Mouse (Mus musculus) heart, adult 8-10 months (tissue): ENCODE data around the gene Sox9. TPM values are rescaled to one million over a fixed set of nuclear protein-coding genes. Genes with fewer than 3 reads are reported as not detected.

Experiments used
- DNase-seq: peaks from one replicate; pipeline ENCODE4 v3.0.0; 2022; ENCODE audit warnings: low spot score
- total RNA-seq, 4 experiments: library from RNA; stranded (reverse); gene quantifications; 2 replicates each; pipeline ENCODE4 v1.2.4; 2022

Gene Sox9
- total RNA-seq, 4 experiments from 2014 or later = 1.2 to 2.2 (median 1.6) TPM

DNA sequence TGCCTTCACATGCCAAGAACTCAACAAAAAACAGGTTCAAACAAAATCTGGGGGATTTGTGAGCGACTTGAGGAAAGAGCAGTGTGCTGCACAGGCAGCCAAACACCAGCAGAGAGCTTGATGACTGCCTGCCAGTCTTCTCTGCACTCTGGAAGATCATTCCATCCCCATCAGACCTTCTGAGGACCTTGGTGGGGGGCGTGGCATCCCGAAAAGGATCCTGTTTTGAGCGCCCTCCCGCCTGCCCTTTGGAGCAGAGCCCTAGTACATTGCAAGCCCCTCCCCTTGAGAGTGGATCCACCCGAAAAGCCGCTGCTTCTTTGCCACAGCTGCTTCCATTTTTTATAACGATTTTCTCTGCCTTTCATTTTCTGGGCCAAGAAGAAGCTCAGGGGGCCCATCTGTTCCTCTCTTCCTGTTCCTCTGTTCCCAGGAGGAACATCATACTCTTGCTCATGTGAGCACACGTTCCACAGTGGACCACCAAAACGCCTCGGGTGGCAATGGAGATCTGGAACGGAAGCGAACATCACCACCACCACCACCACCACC lies 16.9 kb downstream of the Sox9 start:
- no peak for DNase-seq

DNA sequence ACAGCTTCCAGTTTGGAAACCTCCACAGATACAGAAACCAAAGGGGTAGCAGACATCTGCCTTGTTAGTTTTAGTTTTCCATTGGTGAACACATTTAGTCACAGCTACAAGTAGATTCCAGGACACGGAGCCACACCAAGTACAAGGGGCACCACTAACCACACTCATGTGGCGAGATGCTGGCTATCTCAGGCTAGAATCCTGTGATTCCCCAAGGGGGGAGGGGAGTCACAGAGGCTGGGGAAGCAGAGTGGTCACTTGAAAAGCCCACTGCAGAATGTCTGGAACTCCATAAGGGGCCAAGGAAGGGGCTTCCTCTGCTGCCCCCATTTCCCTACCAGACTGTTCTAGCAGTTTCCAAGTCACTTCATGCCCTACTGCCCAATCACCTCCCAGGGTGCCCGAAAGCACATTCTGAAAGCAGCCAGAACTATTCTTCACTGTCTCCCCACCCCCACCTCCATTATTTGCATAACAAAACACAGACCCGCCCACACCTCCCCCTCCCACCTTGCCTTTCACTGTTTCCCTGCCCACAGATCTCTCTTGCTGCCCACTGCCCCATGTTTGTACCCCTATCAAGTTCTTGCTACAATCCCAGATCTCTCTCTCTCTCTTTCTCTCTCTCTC lies 19.3 kb downstream of the Sox9 start:
- no peak for DNase-seq

DNA sequence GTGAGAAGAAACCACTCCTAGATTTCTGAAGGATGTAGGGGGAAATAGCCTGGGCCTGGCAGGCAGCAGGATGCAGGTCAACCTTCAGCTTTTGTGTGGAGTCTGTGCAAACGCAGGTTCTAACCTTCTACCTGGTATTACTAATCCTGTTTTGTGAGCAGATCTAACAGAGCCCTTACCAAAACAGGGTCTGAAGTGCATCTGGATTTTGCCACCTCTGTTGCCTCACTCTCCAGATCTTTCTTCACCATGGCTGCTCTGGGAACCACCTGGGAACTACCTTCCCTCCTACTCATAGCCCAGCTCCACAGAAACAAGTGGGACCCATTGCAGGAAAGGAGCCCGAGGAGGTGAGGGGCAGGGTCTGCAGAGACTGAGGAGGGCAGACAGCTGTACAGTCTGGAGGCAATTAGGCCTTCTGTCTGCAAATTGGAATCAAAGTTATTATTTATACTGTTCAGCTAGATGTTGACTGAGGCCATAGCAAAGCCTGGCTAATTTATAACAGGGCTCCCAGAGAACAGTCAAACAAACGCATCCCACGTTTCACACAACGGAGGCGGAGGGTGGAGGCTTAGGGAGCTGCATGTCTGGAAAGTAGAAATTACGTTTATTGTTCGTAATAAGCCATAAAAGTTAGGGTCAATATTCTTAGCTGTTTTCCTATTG lies 25.9 kb downstream of the Sox9 start:
- DNase-seq = no peak

DNA sequence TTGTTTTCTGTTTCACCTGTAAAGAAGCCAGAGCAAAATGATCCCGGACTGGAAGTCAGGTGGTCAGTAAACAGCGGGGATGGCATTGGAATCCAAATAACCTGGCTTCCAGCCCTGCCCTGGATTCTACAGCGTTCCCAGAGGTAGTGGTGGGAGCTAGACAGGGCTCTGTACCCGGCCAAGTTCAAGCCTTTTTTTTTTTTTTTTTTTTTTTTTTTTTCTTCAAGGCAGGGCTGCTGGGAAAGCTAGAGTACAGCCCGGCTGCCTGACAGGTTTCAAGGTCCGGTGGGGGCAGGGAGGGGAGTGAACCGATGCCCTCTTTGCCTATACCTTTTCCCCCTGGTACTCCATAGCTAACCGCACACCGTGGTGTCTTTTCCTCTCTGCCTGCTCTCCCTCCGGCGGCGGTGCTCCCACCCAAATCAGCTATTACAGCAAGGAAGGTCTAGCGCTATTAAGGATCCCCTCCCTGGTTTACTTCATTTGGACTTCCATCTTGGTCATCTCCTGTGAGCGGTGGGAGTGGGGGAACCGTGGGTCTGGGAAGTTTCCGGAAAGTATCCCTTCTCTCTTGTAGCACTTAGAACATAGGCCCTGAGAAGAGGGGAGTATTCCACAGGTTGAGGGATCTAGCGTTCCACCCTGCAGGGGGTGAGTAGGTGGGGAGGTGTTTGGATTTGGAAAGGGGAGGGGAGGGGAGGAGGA lies 28.6 kb downstream of the Sox9 start:
- DNase-seq = no peak

DNA sequence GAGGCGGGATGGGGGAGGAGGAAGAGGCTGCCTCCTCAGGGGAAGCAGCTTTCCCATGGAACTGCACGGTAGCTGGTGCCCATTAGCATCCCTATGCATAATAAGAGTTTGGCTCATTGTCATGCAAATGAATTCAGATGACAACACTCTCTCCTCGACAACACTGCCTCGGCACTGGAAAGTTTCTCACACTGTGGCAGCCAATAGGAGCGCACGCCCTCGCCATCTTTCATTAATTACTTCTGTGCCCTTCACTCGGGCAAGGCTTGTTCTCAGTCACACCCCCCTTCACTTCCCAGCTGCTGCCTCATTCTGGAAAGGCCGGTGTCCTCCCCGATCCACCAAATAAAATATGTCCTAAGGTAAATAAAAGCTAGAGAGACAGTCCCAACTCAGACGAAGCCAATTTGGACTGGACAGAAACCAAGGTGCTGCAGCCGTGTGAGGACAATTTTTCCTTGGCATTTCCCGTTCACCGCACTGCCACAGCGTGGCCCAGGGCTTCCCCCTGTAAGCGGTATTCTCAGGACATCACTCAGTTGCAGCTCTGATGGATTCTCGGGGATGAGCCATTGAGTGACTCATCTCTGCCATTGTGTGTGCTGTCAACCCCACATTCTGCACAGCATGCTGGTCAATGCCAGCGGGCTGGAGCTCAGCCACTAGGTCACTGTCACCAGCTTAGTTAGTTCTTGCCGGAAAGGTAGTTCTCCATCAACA lies 29.3 kb downstream of the Sox9 start:
- DNase-seq = no peak

DNA sequence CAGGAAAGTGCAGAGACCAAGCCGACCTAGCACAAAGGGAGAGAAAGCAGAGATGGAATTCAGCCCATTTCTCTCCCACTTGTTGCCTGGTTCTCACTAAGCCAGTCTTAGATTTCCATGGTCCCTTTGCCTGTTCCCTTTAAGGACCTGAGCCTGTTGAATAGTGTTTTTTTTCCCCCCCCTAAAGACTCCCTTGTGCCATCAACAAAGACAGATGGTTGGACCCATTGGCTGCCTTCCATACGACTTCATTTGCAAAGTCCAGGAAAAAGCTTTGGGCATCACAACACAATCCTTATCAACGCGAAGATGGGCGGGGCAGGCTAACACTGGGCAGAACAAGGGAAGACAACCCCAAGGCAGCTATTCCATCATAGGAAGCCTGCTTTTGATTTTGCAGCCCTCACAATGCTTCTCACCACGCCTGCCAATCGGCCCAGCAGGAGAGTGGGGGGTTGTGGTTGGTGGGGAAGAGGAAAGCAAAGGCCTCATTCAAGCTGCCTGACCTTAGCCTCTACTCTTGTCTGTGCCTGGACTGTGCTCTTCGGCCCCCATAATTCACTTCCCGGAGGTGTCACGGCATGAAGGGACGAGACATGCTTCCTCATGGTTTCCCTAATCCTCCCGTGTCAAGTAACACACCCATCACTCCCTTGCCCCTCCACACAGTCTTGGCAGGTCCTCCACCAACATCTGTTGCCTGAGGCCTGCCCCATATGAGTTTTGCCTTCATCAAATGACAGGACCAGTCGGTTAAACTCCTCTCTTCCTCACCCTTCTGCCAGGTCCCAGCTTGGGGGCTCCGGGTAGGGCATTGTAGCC lies 36.0 kb downstream of the Sox9 start:
- DNase-seq = no peak

DNA sequence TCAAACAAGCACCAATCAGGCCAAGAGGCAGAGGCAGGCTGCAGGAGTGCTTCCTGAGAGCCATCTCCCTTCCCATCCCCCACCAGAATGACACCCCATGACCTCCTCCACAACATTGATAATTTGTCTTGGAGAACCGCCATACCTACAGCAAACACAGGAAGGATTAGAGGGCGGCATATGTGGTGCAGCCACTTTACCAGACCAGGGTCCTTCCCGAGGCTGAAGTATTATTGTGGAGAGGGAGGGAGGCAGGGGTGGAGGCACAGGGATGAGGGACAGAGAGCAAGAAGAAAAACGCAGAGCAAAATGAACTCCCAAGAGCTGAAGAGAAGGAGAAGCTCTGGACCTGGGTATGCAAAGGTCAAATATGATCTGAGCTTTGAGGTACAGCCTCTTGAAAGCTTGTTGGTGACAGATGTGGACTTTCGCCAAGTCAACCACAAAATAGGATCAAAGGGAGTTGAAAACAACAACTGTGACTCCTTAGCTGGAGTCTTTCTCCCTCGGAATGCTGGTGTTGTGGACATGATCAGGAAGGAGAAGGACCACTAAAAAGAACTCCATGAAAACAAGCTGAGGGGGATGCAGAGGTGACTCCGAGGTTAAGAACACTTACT lies 36.7 kb downstream of the Sox9 start:
- DNase-seq = no peak

DNA sequence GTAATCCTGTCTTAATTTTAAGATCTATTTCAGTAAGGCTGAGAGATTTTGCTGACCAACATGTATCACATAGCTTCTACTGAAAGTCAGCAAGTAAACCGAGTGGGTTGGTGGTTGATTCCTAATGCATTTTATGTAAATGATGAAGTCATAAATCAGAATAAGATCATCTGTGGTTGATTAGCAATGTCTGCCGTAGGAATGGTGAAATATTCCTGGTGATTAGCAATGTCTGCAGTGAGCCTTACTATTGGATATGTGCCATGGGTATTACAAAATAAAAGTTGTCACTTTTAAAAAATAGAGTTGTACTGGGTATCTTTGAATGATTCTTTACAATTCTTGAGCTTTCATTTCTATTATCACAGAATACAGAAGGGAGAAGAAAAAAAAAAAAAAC lies 39.5 kb downstream of the Sox9 start:
- no peak for DNase-seq

DNA sequence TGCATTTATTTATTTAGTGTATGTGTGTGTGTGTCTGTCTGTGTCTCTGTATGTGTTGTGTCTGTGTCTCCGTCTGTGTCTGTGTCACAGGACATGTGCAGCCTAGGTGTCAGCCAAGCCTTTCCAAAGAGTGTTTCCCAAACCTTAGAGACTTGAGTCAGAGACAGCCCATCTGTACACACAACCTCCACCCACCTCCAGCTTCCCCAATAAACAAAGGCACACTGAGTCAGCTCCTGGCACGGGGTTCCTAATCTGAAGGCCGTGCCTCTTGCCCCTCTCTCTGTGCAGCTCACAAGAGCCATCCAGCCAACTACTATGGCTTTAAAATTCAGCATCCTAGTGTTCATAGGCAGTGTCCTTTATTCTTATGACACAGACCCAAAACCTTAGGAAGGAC lies 42.1 kb downstream of the Sox9 start:
- DNase-seq = no peak

DNA sequence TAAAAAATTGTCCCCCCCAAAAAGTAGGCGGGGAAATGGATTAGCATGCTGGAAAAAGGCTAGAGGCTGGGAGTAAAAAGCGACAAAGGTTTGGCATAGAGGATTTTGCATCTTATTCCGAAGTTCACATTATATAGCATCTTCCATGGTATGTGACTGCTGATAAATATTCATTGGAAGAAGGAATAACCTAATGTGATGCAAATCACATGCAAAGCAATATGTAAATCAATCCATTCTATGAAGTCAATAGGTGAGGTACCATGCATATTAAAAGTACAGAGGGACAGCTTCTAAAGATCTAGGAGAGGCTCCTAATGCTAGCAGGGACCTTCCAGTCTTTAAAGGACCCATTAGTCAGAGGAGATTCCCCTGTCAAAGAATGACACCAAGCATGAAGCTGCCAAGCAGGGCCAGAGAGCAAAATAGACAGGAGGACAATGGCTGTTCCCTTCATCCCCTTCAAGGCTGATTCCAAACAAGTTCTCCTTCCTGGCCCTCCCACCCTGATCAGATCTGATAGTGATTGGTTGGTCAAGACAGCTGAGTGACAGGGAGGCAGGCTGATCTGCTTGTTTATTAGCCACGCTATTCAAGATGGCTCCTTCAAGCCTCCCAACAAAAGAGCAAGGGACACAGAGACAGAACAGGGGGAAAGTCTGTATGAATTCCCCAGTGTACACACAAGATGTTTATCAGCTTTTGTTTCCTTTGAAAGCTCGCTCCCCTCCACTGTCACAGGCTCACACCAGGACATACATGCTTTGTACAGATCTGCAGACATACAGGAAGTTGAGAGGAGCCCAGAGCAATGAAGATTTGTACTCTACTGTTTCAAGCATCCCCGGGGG lies 44.4 kb downstream of the Sox9 start:
- DNase-seq = no peak

DNA sequence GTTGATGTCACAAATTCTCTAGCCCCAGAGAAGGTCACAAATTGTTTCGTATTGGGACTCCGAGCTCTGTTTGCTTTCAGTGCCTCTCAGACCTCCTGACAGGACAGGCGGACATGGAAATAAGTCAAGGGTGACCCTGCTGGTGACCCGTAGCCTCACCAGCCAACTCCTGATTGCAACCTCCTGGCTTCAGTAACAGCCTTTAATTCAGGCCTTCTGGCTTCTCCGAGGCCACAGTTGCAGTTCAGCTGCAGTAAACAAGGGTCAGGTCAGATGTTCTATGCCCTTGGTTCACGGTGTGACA lies 45.0 kb downstream of the Sox9 start:
- no peak for DNase-seq

DNA sequence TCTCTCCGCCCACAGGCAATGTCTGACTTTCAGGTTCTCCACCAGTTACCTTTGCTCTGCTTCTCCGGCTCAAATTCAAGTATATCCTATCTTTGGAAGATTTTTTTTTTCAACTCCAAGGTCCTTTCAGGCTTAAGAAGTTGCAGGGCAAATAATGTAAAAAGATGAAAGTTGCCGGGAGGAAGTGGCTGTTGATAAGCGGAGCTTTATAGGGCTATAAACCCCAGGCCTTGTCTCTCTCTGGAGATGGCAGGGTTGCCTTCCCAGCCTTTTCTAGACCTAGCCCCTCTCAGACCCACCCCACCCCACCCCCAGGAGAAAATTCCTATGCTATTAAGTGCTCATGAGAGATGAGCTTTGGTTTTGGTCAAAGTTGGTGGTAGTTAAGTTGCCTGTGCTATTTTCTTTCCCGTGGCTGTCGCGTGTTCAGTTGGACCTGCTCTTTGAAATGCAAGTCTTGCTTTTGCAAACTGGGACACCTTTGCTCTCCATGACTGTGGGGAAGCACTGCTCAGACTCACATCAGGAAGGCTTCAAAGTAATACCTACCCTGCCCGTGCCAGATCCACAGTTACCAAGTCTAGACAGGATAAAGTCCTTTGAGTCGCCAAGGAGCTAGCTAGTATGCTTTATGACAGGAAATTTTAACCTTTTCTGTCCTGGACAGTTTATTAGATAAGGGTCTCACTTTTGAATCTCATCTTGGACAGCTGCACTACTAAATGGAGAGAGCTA lies 46.7 kb downstream of the Sox9 start:
- no peak for DNase-seq

DNA sequence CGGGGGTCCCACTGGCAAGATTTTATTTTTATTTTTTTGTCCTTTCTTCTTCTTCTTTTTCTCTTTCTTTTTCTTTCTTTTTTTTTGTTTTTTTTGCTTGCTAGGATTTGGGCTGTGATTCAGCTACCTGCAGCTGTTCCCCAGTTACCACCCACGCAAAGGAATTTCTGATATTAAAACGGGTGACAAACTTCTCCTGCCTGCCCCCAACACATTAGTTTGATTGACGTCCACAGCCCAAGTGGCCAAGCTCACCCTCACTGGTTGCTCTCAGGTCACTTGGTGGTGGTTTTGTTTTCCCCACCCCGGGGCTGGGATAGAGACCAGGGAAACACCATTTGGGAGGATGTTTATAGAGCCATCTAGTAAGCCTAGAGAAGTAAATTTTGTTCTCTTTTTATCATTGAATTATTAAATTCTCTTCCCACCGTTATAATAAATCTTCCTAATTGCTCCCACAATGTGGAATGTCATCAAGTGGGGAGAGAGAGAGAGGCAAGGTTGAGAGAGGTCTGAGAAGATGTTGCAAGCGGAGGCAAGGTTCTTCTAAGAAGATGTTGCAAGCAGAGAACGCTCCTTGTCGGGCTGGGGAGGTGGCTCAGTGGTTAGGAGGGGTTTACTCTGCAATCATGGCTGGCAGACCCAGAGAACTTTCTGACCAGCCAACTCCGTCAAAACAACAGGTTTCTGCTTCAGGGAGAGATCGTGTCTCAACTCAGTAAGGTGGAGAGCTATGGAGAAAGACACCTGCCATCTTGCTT lies 52.4 kb downstream of the Sox9 start:
- no peak for DNase-seq

DNA sequence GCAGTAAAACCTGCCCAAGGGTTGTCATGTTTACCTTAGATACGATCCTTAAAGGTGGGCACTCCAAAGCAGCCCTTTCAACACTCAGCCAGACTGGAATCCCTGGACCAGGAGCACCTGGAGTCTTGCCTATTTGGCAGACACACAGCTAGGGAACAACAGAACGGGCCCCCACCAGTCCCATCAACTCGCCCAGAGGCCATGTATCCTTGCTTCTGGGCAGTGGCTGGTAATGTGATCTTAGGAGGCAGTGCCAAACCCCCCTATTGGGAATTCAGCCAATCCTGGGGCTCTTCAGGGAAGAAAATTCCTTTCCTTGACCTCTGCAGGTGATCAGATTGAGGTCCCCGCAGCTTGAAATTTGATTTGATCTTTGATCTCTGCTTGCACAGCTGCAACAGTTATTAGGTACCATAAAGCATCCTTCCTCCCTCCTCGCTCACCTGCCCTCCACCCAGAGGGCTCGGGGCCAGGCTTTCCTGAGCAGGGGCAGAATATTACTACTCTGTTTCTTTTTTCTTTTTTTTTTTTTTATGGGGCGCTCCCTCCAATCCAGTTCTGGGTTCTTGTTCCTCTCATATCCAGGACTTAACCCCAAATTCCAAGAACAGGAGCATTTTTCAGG lies 53.6 kb downstream of the Sox9 start:
- DNase-seq = no peak
